Mouse (Mus musculus): ENCODE results near the gene Arhgap15.
A peak's percentile ranks its signal among the peaks of the same experiment; 100 is the strongest.
"Not testable (repeated sequence)": the region's sequence is repeated elsewhere in the genome, so short reads cannot be mapped to it uniquely, and the experiment has no call there.

Gene Arhgap15

DNA sequence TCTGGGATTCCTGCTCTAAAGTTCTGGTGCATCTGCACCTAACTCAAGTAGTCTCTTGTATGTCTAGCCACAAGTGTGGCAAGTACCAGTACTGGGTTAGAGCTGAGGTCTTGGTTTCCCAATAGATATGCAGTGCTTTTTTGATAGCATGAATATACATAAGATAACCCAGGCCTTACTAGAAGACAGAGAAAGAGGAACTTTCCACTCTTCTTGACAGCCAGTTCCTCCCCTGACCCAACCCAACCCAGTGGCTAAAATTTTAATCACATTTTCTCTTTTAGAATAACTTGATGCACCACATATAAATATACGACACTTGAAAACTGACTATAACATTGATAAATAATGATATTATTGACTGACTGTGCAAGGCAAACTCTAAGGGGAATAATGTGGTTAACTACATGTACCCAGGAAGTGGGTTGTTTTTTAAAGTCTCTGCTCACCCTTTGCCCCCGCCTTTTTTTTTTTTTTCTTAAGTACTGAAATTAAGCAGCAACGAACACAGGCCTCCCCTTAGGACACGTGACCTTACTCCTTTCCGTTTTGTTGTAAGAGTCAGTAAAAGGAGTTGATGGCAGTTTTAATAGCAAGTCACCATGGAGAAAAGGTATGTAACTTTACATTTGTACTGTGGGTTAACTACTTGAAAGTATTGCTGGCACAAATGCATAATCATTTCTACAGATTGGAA lies at the start of gene Arhgap15:
TSS of gene Arhgap15 (plus strand) at position 538 of the 697 bp plus-strand sequence.
- DNase-seq (ENCODE audit: low spot score) = peak; percentile 30

DNA sequence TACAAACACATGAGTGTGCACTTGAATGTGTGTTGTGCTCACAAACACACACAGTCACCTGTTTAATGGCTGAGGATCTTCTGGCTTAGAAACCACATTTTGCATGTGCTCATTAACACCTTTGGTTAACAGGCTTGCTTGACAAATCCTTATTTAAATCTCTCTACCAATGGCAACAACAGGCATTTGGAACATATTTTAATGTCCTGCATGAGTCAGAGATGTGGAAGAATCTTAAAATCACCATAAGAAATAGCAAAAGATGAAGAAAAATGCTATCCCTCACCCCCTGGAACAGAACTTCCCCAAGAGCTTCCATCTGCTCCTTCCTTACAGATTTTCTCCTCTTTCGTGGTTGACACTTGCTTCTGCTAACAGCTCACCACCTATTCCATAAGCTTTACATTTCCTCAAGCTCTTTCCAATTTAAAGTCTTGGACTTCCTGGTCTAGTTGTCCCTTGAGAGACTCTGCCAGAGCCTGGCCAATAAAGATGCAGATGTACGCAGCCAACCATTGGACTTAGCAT lies 35.9 kb upstream of the Arhgap15 start:
- no peak for DNase-seq (ENCODE audit: low spot score)

GRCm38 (mm10) chr2:43722446-43723103 lies 26.0 kb upstream of the Arhgap15 start:
- peak; percentile 70 for DNase-seq (ENCODE audit: low spot score)

GRCm38 (mm10) chr2:43723104-43723541 lies 25.5 kb upstream of the Arhgap15 start:
- no peak for DNase-seq (ENCODE audit: low spot score)

- no peak for DNase-seq (ENCODE audit: low spot score)
These were observed 21.4 kb upstream of the Arhgap15 start for GRCm38 (mm10) chr2:43727181-43727580.

- no peak for DNase-seq (ENCODE audit: low spot score)
These were observed 20.9 kb upstream of the Arhgap15 start for GRCm38 (mm10) chr2:43727693-43728092.

DNA sequence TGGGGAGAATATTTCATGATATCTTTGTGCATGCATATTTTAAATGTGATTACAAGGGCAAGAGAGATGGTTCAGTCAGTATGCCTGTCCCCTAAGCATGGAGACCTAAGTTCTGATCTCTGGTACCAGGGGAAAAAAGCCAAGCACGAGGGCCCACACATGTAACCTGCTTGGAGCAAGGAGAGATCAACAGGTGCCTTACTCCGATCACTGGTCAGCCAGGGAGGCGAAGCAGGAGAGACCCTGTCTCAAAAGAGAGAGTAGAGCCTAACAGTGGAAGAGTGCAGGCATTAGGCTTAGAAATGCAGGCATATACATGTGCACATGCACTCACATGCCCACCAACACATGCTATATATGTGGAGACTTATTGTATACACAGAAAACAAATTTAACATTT lies 19.8 kb upstream of the Arhgap15 start:
- DNase-seq (ENCODE audit: low spot score) = no peak

GRCm38 (mm10) chr2:43732396-43732795 lies 16.2 kb upstream of the Arhgap15 start:
- no peak for DNase-seq (ENCODE audit: low spot score)

DNA sequence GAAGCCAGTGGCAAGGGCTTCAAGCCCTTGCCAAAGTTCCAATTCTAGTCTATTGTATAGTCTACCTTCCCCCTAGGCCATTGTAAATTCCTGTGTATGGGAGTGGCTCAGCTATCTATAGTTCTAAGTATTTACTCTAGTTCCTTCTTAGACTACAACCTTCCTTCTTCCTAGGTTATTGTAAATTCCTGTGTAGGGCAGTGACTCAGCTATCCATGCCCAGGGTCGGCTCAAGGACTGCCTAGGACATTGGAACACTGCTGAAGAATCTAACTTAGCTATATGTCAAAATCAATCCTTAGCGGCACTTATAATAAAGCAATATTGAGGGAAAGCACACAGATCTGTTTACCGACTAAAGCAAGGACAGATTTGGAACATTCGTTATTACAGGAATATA lies 13.6 kb upstream of the Arhgap15 start:
- not testable (repeated sequence) for DNase-seq (ENCODE audit: low spot score)

GRCm38 (mm10) chr2:43737546-43737945 lies 11.1 kb upstream of the Arhgap15 start:
- no peak for DNase-seq (ENCODE audit: low spot score)

DNA sequence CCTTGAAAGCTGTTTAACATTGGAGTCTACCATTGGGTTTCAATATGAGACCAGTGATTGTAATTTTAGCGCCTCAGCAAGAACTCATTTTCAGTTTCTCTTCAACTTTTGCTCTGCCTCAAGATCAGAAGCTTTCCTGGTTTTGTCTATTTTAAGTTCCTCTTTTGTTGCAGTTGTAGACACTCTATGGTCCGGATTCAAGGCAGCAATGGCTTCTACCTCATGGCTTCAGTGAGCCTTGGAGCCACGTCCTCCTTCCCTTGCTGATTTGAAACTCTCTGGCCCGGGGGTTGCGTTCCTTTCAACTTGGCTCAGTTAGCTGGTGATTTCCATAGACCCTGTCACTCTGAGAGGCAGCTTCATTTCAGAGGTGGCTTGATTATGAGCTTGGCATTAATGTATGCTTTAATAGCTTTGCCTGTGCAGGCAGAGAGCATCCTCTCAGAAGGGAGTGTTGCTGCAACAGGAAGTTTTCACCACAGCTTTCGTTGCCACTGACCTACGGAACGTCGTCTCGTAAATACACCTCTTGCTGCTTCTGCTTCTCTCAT lies 10.0 kb upstream of the Arhgap15 start:
- no peak for DNase-seq (ENCODE audit: low spot score)

DNA sequence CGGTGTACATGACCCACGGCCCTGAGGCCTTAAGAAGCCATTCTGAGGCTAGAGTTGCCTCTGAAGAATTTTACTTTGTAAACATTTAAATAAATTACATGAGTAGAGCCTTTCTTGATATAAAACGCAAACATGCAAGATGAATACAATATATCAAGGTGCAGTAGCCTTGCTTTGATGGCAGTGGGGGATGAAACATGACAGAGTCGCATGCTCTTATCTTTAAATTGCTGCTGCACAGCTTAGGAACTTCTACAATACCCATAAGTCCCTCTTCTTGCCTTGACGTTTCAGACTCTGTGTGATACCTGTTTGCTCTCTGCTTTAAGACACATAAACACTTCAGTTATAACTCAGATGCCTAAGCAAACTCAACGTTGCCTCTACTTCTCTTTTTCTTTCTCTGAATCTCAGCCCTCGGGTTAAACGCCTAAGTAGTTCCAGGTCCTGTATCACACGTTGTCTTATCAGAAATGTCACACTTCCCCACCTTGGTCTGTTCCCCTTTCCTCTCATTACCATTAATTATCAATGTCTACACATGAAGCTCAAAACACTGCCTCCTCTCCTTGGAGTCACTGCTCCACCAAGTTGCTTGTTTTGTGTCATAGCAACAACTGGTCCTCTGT lies 9.3 kb upstream of the Arhgap15 start:
- no peak for DNase-seq (ENCODE audit: low spot score)

DNA sequence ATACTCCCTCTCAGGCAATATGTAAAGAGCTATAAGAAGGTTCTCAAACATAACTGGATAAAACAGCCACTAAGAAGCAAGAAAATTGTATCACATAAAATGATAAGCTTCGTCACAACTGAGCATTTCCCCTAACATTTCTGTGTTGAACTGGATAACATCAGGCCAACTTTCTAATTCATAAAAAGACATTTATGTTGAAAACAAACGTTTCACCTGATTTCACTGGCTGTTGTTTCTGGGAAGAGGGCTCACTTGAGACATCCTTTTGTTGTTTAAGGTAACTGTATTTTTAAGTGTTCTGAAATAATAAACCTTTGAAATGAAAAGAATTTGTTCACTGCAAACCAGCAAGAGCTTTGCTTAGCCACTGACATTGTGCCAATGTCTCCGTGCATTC lies 697 bp downstream of the Arhgap15 start:
- DNase-seq (ENCODE audit: low spot score) = no peak

- no peak for DNase-seq (ENCODE audit: low spot score)
These were observed 7.3 kb downstream of the Arhgap15 start for GRCm38 (mm10) chr2:43755899-43756298.

DNA sequence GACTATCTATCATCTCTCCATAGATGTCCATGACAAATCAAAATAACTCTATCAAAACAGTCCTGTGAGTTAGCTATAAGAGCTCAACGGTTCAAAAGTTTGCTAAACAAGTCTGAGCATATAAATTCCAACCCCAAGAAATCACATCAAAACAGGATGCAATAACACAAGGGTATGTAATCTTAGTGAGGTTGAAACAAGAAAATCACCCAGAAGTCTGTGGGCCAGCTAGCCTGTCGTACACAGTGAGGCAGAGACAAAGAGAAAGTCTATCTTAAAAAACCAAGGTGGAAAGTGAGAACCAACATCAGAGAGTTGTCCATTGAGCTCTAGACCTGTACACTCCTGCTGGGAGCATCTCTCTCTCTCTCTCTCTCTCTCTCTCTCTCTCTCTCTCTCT lies 8.0 kb downstream of the Arhgap15 start:
- no peak for DNase-seq (ENCODE audit: low spot score)

GRCm38 (mm10) chr2:43761735-43762134 lies 13.1 kb downstream of the Arhgap15 start:
- no peak for DNase-seq (ENCODE audit: low spot score)

DNA sequence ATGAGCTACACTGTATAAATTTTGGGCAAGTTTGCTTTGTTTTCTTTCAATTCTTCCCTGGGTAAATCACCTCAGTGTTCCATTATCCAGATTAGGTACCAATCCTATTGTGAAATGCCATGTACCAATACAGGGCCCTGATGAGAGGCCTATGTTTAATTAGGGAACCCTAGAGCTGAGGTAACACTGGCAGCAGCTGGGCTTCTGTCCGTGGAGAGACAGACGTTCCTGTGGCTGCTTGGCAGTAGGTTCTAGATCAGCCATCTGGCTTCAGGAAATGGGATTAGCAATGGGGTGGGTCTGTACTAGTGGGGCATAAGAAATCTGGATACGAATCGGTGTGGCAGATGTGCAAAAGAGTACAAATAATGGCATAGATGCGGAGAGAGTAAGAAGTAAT lies 14.7 kb downstream of the Arhgap15 start:
- no peak for DNase-seq (ENCODE audit: low spot score)

DNA sequence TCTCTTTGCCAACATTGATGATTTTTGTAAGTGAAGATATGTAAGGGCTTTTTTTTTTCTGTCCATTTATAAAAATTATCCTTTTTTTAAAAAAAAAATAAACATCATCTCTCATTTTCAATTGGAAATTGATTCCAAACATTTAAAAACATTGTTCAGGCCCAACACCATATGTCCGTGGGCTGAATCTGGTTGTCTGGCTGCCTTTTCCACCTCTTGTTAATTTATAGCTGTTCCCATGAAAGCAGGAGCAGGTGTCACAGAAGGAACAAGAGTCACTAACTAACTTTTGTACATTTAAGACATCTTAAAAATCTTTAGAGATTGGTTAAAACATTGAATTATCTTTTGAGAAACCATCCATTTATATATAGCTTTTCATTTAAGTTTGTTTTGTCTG lies 15.8 kb downstream of the Arhgap15 start:
- DNase-seq (ENCODE audit: low spot score) = no peak

- DNase-seq (ENCODE audit: low spot score) = no peak
These were observed 17.6 kb downstream of the Arhgap15 start for GRCm38 (mm10) chr2:43766200-43766599.

GRCm38 (mm10) chr2:43769850-43770570 lies 21.4 kb downstream of the Arhgap15 start:
- no peak for DNase-seq (ENCODE audit: low spot score)

- DNase-seq (ENCODE audit: low spot score) = no peak
These were observed 24.0 kb downstream of the Arhgap15 start for GRCm38 (mm10) chr2:43772640-43773039.

DNA sequence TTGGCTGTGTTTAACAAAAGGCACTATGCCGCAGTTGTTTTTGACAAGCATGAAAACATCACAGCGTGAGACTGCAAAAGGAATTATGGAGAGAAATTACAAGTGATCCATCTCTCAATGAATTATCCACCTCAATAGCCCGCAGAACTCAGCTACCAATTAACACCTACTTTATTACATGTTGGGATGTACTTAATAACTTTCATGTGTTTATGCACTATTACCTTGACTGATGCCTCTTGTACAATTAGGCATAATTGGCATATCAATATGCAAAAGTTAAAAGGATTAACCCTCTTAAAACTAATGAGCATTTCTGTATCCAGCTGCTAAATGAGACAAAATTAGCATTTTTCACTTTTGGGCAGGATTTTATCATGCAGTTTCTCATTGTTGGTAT lies 33.5 kb downstream of the Arhgap15 start:
- DNase-seq (ENCODE audit: low spot score) = no peak

All from c-Kit-positive CD71-positive TER-119-positive erythroid progenitor cells, embryonic 14.5 days (primary cell).